In genomic region chr13:114680379-114680733, GRCm38 (mm10) we compare ENCODE assay signal across 9 mouse cellular contexts.
DNase-seq lines count a peak whose midpoint lies in the region; ATAC-seq lines count a peak whose summit lies in the region.
"Had no signal": no experiment of that assay in that cellular context is flagged by ENCODE, and none has a peak within 500 bp of the region (broad histone marks: within the 10 kb centered on the region; RNA-seq: fewer than 3 reads in every experiment).

No protein-coding gene starts in this region.

- H3K9me3 ChIP-seq in kidney, embryonic 14.5 days (ENCODE audit: control insufficient read depth, low read length), result no peaks in the 10 kb centered on the region

- H3K4me3 ChIP-seq in kidney, embryonic 14.5 days (ENCODE audit: low read length), result no peak overlapping the region
- H3K4me3 ChIP-seq: heart, adult 2 months had no signal

- H3K4me1 ChIP-seq in kidney, embryonic 14.5 days (ENCODE audit: control insufficient read depth, insufficient read depth, low read length), result no peaks in the 10 kb centered on the region

- peak overlapping the region; percentile 15; the same call in 1 of the 2 replicates for H3K4me2 ChIP-seq in kidney, embryonic 14.5 days (replicated peaks; ENCODE audit: low read depth, low read length)

- 61% methylated on average over 9 of the region's 9 CpGs for WGBS in kidney, embryonic 14.5 days

- no peaks in the 10 kb centered on the region for H3K36me3 ChIP-seq in kidney, embryonic 14.5 days (ENCODE audit: control insufficient read depth, insufficient read depth, low read length)

- peak; percentile 16 to 42 for DNase-seq in urinary bladder, adult 18-20 months (ENCODE audit: low spot score in 2 of 2)
- DNase-seq in urinary bladder, postnatal 10 days (ENCODE audit: low spot score), result no peak
- peak; percentile 22 to 68 for DNase-seq in lung, adult 18-20 months
- peak; percentile 30 to 46 for DNase-seq in urinary bladder, postnatal 36 days (ENCODE audit: low spot score in 2 of 2)
- no peak for DNase-seq in retina, embryonic 14.5 days (ENCODE audit: low spot score)
- DNase-seq in adrenal gland, postnatal 14 days, result no peak
- DNase-seq in thymus, postnatal 36 days, result no peak
- DNase-seq: heart, adult 2 months had no signal

- H3K27ac ChIP-seq in kidney, embryonic 14.5 days (ENCODE audit: low read depth, low read length), result no peak overlapping the region
- H3K27ac ChIP-seq: heart, adult 2 months had no signal

- H3K9ac ChIP-seq in kidney, embryonic 14.5 days (ENCODE audit: low read depth, low read length), result no peak overlapping the region

- no peaks in the 10 kb centered on the region for H3K27me3 ChIP-seq in kidney, embryonic 14.5 days (ENCODE audit: control insufficient read depth, insufficient read depth, low read length)

- ATAC-seq in kidney, embryonic 14.5 days (ENCODE audit: low FRiP score, low TSS enrichment), result peak; percentile 97

Comparison
In these comparisons a context has a peak if more than half of its experiments do, and no peak if none do; other contexts are left out.
1. DNase-seq: peak in urinary bladder, adult 18-20 months (2 of 2), lung, adult 18-20 months (2 of 2) and urinary bladder, postnatal 36 days (2 of 2); none in urinary bladder, postnatal 10 days (single experiment), retina, embryonic 14.5 days (single experiment), adrenal gland, postnatal 14 days (single experiment) and thymus, postnatal 36 days (0 of 2).